Mouse (Mus musculus) kidney, postnatal 0 days (tissue): ENCODE measurements at regions not wholly inside any gene's neighbourhood (a gene's known extent, or its start where the extent isn't known, plus 50 kb on each side); places are given as distances from the start of the nearest gene placed in this dataset.

Experiments used
- ATAC-seq: fragments of 200-750 bp; cut with Nextera tagmentation; replicated peaks from 2 replicates; pipeline ENCODE4 v1.8.0; 2017; ENCODE audit warnings: low read depth, moderate number of reproducible peaks, moderate TSS enrichment, moderate library complexity; ENCODE audit not compliant: low FRiP score
- DNase-seq: peaks from one replicate; pipeline ENCODE4 v3.0.0-alpha.2; 2016; ENCODE audit warnings: low spot score
- H3K27ac ChIP-seq: fragments of 300-500 bp; sonication (generic); 2 replicates; pipeline ENCODE4 v1.5.1; 2014; ENCODE audit warnings: mild to moderate bottlenecking
- H3K27me3 ChIP-seq: fragments of 300-500 bp; sonication (generic); 2 replicates; pipeline ENCODE4 v1.6.1; 2014; ENCODE audit warnings: low read length, mixed read lengths; ENCODE audit not compliant: insufficient read depth
- H3K36me3 ChIP-seq: fragments of 300-500 bp; sonication (generic); 2 replicates; pipeline ENCODE4 v1.6.1; 2014; ENCODE audit warnings: low read length, mixed read lengths; ENCODE audit not compliant: insufficient read depth
- H3K4me1 ChIP-seq: fragments of 300-500 bp; sonication (generic); replicated peaks from 2 replicates; pipeline ENCODE4 v1.6.1; 2014; ENCODE audit warnings: antibody characterized with exemption, low read length, mixed read lengths; ENCODE audit not compliant: insufficient read depth
- H3K4me2 ChIP-seq: fragments of 300-500 bp; sonication (generic); 2 replicates; pipeline ENCODE4 v1.6.1; 2014; ENCODE audit warnings: mild to moderate bottlenecking, low read length, moderate library complexity, mixed read lengths
- H3K4me3 ChIP-seq: fragments of 300-500 bp; sonication (generic); replicated peaks from 2 replicates; pipeline ENCODE4 v1.5.1; 2014; ENCODE audit warnings: low read depth, low read length
- H3K9ac ChIP-seq: fragments of 300-500 bp; sonication (generic); 2 replicates; pipeline ENCODE4 v1.6.1; 2014; ENCODE audit warnings: low read depth, low read length
- H3K9me3 ChIP-seq: fragments of 300-500 bp; sonication (generic); replicated peaks from 2 replicates; pipeline ENCODE4 v1.6.1; 2016; ENCODE audit warnings: low read length, inconsistent platforms, mixed read lengths
- CTCF ChIP-seq: IDR thresholded peaks from 2 replicates; pipeline ENCODE4 v1.5.1; 2016; ENCODE audit warnings: antibody characterized with exemption, low read depth, mild to moderate bottlenecking, moderate library complexity
- WGBS: fragments of 180-500 bp; shearing (Covaris S2); extraction: QIAGEN DNeasy Blood & Tissue Kit; methylation state at CpG from one replicate; pipeline ENCODE4 v1.1.7; 2014; 5-methylcytosine and 5-hydroxymethylcytosine counted together

- no peak for TF ChIP-seq CTCF
- no peak overlapping the region for H3K27ac ChIP-seq
- H3K9me3 ChIP-seq, result no peaks in the 10 kb centered on the region
- no peak overlapping the region for H3K4me3 ChIP-seq
- ATAC-seq (no peak), DNase-seq (no peak)
- H3K4me1 ChIP-seq, result no peaks in the 10 kb centered on the region
- no peaks in the 10 kb centered on the region for H3K27me3 ChIP-seq
- H3K9ac ChIP-seq, result no peak overlapping the region
- H3K36me3 ChIP-seq, result no peaks in the 10 kb centered on the region
- WGBS, result 72% methylated on average over 2 of the region's 2 CpGs
- H3K4me2 ChIP-seq, result no peak overlapping the region
These were observed 180.0 kb upstream of the Gli3 start for GRCm38 (mm10) chr13:15283065-15283464.

GRCm38 (mm10) chr13:15298457-15298856 is 164.6 kb upstream of the Gli3 start:
- ATAC-seq, result no peak
- Histone ChIP-seq H3K27ac (no peak overlapping the region), H3K4me3 (no peak overlapping the region), H3K27me3 (no peaks in the 10 kb centered on the region), H3K4me1 (no peaks in the 10 kb centered on the region), H3K36me3 (no peaks in the 10 kb centered on the region), H3K4me2 (no peak overlapping the region), H3K9me3 (no peaks in the 10 kb centered on the region), H3K9ac (no peak overlapping the region)
- DNase-seq, result no peak
- 58% methylated on average over 2 of the region's 2 CpGs for whole genome bisulfite sequencing
- no peak for TF ChIP-seq CTCF

GRCm38 (mm10) chr13:15325413-15325812 is 137.6 kb upstream of the Gli3 start:
- Histone ChIP-seq H3K9ac (no peak overlapping the region), H3K4me2 (no peak overlapping the region), H3K27ac (no peak overlapping the region), H3K4me1 (no peaks in the 10 kb centered on the region), H3K36me3 (no peaks in the 10 kb centered on the region), H3K4me3 (no peak overlapping the region), H3K9me3 (no peaks in the 10 kb centered on the region), H3K27me3 (no peaks in the 10 kb centered on the region)
- WGBS, result 63% methylated on average over 4 of the region's 4 CpGs
- no peak for TF ChIP-seq CTCF
- ATAC-seq (no peak), DNase-seq (no peak)

- Histone ChIP-seq H3K36me3 (no peaks in the 10 kb centered on the region), H3K27ac (no peak overlapping the region), H3K4me3 (no peak overlapping the region), H3K9ac (no peak overlapping the region), H3K9me3 (no peaks in the 10 kb centered on the region), H3K4me1 (no peaks in the 10 kb centered on the region), H3K4me2 (no peak overlapping the region), H3K27me3 (no peaks in the 10 kb centered on the region)
- no peak for DNase-seq
- WGBS, result 71% methylated on average over 3 of the region's 3 CpGs
- ATAC-seq, result no peak
- TF ChIP-seq CTCF, result no peak
These were observed 136.9 kb upstream of the Gli3 start for GRCm38 (mm10) chr13:15326146-15326545.

GRCm38 (mm10) chr13:15329561-15329960 is 133.5 kb upstream of the Gli3 start:
- DNase-seq (no peak), ATAC-seq (no peak)
- Histone ChIP-seq H3K9ac (no peak overlapping the region), H3K27me3 (no peaks in the 10 kb centered on the region), H3K4me1 (no peaks in the 10 kb centered on the region), H3K9me3 (no peaks in the 10 kb centered on the region), H3K4me2 (no peak overlapping the region), H3K36me3 (no peaks in the 10 kb centered on the region), H3K4me3 (no peak overlapping the region), H3K27ac (no peak overlapping the region)
- TF ChIP-seq CTCF, result peak; percentile 27; the same call in 1 of the 2 replicates
- WGBS, result 89% methylated on average over 3 of the region's 3 CpGs

GRCm38 (mm10) chr13:15343474-15343873 is 119.6 kb upstream of the Gli3 start:
- no peak for TF ChIP-seq CTCF
- no peak overlapping the region for H3K27ac ChIP-seq
- no peaks in the 10 kb centered on the region for H3K4me1 ChIP-seq
- no peak for ATAC-seq
- H3K4me2 ChIP-seq, result no peak overlapping the region
- no peak for DNase-seq
- no peak overlapping the region for H3K9ac ChIP-seq
- no peaks in the 10 kb centered on the region for H3K9me3 ChIP-seq
- 14% methylated on average over 3 of the region's 3 CpGs for WGBS
- no peaks in the 10 kb centered on the region for H3K27me3 ChIP-seq
- H3K36me3 ChIP-seq, result no peaks in the 10 kb centered on the region
- no peak overlapping the region for H3K4me3 ChIP-seq

GRCm38 (mm10) chr13:15346866-15347265 is 116.2 kb upstream of the Gli3 start:
- DNase-seq (no peak), ATAC-seq (no peak)
- Histone ChIP-seq H3K4me3 (no peak overlapping the region), H3K27ac (no peak overlapping the region), H3K27me3 (no peaks in the 10 kb centered on the region), H3K4me2 (no peak overlapping the region), H3K36me3 (no peaks in the 10 kb centered on the region), H3K4me1 (no peaks in the 10 kb centered on the region), H3K9me3 (no peaks in the 10 kb centered on the region), H3K9ac (no peak overlapping the region)
- no peak for TF ChIP-seq CTCF
- WGBS, result 42% methylated on average over 2 of the region's 2 CpGs
